Mouse (Mus musculus) liver, embryonic 12.5 days (tissue): ENCODE measurements at regions not wholly inside any gene's neighbourhood (a gene's known extent, or its start where the extent isn't known, plus 50 kb on each side); places are given as distances from the start of the nearest gene placed in this dataset.

Experiments
- ATAC-seq: fragments of 200-750 bp; cut with Nextera tagmentation; 2 replicates; pipeline ENCODE4 v1.8.0; 2017; ENCODE audit warnings: moderate number of reproducible peaks, mild to moderate bottlenecking, moderate library complexity
- H3K27ac ChIP-seq: fragments of 300-500 bp; sonication (generic); 2 replicates; pipeline ENCODE4 v1.5.1; 2016; ENCODE audit warnings: mild to moderate bottlenecking
- H3K27me3 ChIP-seq: fragments of 300-500 bp; sonication (generic); replicated peaks from 2 replicates; pipeline ENCODE4 v1.6.1; 2016; ENCODE audit warnings: mild to moderate bottlenecking, moderate library complexity
- H3K36me3 ChIP-seq: fragments of 300-500 bp; sonication (generic); 2 replicates; pipeline ENCODE4 v1.6.1; 2016; ENCODE audit warnings: mild to moderate bottlenecking, moderate library complexity
- H3K4me1 ChIP-seq: fragments of 300-500 bp; sonication (generic); 2 replicates; pipeline ENCODE4 v1.6.1; 2016
- H3K4me2 ChIP-seq: fragments of 300-500 bp; sonication (generic); 2 replicates; pipeline ENCODE4 v1.6.1; 2016; ENCODE audit warnings: mild to moderate bottlenecking, moderate library complexity
- H3K4me3 ChIP-seq: fragments of 300-500 bp; sonication (generic); 2 replicates; pipeline ENCODE4 v1.5.1; 2016; ENCODE audit warnings: mild to moderate bottlenecking, moderate library complexity
- H3K9ac ChIP-seq: fragments of 300-500 bp; sonication (generic); 2 replicates; pipeline ENCODE4 v1.6.1; 2016; ENCODE audit warnings: mild to moderate bottlenecking, moderate library complexity
- H3K9me3 ChIP-seq: fragments of 300-500 bp; sonication (generic); replicated peaks from 2 replicates; pipeline ENCODE4 v1.6.1; 2016; ENCODE audit warnings: mild to moderate bottlenecking, moderate library complexity
- WGBS: fragments of 180-500 bp; shearing (Covaris S2); methylation state at CpG from one replicate; pipeline ENCODE4 v1.1.7; 2016; ENCODE audit not compliant: insufficient replicate concordance; 5-methylcytosine and 5-hydroxymethylcytosine counted together

- H3K4me2 ChIP-seq, result no peak overlapping the region
- no peak for ATAC-seq
- H3K9me3 ChIP-seq, result no peaks in the 10 kb centered on the region
- H3K4me3 ChIP-seq, result no peak overlapping the region
- H3K36me3 ChIP-seq, result no peaks in the 10 kb centered on the region
- no peak overlapping the region for H3K9ac ChIP-seq
- WGBS, result 56% methylated on average over 3 of the region's 3 CpGs
- H3K27me3 ChIP-seq, result no peaks in the 10 kb centered on the region
- H3K4me1 ChIP-seq, result no peaks in the 10 kb centered on the region
- H3K27ac ChIP-seq, result no peak overlapping the region
These were observed 201.3 kb upstream of the Sash1 start for GRCm38 (mm10) chr10:9087171-9087570.

- no peak for ATAC-seq
- Histone ChIP-seq H3K4me2 (no peak overlapping the region), H3K4me3 (no peak overlapping the region), H3K36me3 (no peaks in the 10 kb centered on the region), H3K27me3 (no peaks in the 10 kb centered on the region), H3K9ac (no peak overlapping the region), H3K9me3 (no peaks in the 10 kb centered on the region), H3K27ac (no peak overlapping the region), H3K4me1 (no peaks in the 10 kb centered on the region)
- 50% methylated on average over 2 of the region's 2 CpGs for WGBS
These were observed 200.8 kb upstream of the Sash1 start for GRCm38 (mm10) chr10:9086666-9087065.

DNA sequence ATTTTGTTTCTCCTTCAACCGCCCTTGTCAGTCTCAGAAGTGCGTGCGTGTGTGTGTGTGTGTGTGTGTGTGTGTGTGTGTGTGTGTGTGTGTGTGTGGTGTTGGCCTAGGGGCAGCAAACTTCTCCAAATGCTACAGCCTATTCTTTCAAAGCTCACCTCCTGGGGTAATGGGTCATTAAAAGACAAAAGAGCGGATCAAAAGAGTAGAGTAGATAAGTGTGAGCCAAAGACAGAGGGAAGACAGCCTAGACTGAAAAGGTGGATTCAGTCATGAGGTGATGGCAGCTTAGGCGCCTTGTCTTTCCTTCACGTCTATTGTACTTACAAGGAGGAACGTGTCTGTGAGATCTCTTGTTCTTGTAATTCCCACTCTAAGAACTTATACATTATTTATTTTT lies 199.6 kb upstream of the Sash1 start:
- Histone ChIP-seq H3K27ac (no peak overlapping the region), H3K4me3 (no peak overlapping the region), H3K4me2 (no peak overlapping the region), H3K4me1 (no peaks in the 10 kb centered on the region), H3K9me3 (no peaks in the 10 kb centered on the region), H3K27me3 (no peaks in the 10 kb centered on the region), H3K36me3 (no peaks in the 10 kb centered on the region), H3K9ac (no peak overlapping the region)
- 70% methylated on average over 7 of the region's 7 CpGs for WGBS
- ATAC-seq, result no peak

DNA sequence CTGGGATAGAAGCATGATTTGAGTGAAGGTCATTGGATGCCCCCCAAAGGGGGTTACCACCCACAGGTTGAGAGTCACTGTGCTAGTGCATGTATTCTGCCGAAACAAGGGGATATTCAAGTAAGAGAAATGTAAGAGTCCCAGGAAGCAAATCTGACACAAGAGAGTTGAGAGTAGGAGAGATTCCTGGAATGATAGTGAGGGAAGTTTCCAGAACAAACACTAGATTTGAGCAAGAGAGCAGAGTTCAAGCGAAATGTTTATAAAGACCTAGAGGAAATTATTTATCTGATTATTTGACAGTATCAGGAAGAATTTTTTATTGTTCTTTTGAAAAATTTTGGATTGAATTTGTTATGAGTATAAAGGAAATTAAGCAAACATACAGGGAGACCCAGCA lies 189.0 kb upstream of the Sash1 start:
- Histone ChIP-seq H3K4me3 (no peak overlapping the region), H3K4me1 (no peaks in the 10 kb centered on the region), H3K27me3 (no peaks in the 10 kb centered on the region), H3K9me3 (no peaks in the 10 kb centered on the region), H3K9ac (no peak overlapping the region), H3K4me2 (no peak overlapping the region), H3K27ac (no peak overlapping the region), H3K36me3 (no peaks in the 10 kb centered on the region)
- no peak for ATAC-seq
- WGBS, result 74% methylated on average over 2 of the region's 2 CpGs

- no peaks in the 10 kb centered on the region for H3K4me1 ChIP-seq
- H3K27me3 ChIP-seq, result no peaks in the 10 kb centered on the region
- no peaks in the 10 kb centered on the region for H3K9me3 ChIP-seq
- H3K9ac ChIP-seq, result no peak overlapping the region
- ATAC-seq, result no peak
- no peak overlapping the region for H3K4me3 ChIP-seq
- H3K36me3 ChIP-seq, result no peaks in the 10 kb centered on the region
- no peak overlapping the region for H3K4me2 ChIP-seq
- WGBS, result 12% methylated on average over 5 of the region's 5 CpGs
- no peak overlapping the region for H3K27ac ChIP-seq
These were observed 185.8 kb upstream of the Sash1 start for GRCm38 (mm10) chr10:9071630-9072029.

DNA sequence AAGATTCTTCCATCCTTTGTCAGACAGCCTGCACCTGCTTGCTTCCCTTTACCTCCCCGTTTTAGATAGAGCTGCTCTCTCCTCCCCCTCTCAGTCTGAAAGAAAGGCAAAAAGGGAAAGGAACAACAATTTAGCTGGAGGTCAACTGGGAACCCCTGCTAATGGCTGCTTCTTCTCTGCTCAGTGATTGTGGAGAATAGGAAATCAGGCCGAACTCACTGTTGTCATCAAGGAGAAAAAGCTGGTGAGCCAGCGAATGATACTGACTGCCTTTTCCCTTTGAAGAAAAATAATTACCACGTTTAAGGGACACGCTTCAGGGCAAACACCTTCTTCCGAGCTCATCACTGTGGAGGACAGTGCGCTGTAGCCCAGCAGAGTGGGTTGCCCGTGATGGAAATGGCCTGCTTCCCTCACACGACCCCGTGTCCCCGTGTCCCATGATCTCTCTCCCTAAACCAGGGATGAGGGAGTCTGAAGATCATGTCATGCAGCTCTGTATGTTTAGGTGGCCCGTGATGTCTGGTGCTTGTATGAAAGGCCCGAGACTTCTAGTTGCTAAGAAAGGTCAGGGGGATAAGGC lies 183.8 kb upstream of the Sash1 start:
- Histone ChIP-seq H3K4me3 (no peak overlapping the region), H3K27ac (no peak overlapping the region), H3K4me2 (no peak overlapping the region), H3K4me1 (no peaks in the 10 kb centered on the region), H3K9me3 (no peaks in the 10 kb centered on the region), H3K36me3 (no peaks in the 10 kb centered on the region), H3K27me3 (no peaks in the 10 kb centered on the region), H3K9ac (no peak overlapping the region)
- 67% methylated on average over 13 of the region's 13 CpGs for WGBS
- no peak for ATAC-seq

DNA sequence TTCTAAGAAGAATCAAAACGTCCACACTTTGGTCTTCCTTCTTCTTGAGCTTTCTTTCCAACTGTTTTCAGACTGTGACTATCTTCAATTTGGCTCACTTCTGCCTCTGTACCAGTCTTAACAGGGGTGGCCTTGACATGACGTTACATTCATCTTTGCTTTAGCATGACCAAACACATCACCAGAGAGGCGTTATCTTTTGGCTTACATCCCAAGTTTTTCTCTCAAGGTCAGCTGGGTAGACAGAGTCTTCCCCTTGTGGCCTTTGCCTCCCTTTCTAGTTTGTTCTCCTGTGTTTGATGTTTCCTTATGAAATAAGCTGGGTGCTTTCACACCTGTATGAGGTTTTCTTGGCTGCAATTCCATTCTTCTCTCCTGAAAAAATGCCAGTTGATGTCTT lies 180.7 kb upstream of the Sash1 start:
- Histone ChIP-seq H3K4me3 (no peak overlapping the region), H3K4me1 (no peaks in the 10 kb centered on the region), H3K36me3 (no peaks in the 10 kb centered on the region), H3K9me3 (no peaks in the 10 kb centered on the region), H3K27ac (no peak overlapping the region), H3K4me2 (no peak overlapping the region), H3K9ac (no peak overlapping the region), H3K27me3 (no peaks in the 10 kb centered on the region)
- ATAC-seq, result no peak
- 46% methylated on average over 3 of the region's 3 CpGs for WGBS

GRCm38 (mm10) chr10:9061979-9062378 lies 176.1 kb upstream of the Sash1 start:
- ATAC-seq, result no peak
- Histone ChIP-seq H3K27me3 (no peaks in the 10 kb centered on the region), H3K27ac (no peak overlapping the region), H3K9me3 (no peaks in the 10 kb centered on the region), H3K4me1 (no peaks in the 10 kb centered on the region), H3K4me2 (no peak overlapping the region), H3K36me3 (no peaks in the 10 kb centered on the region), H3K4me3 (no peak overlapping the region), H3K9ac (no peak overlapping the region)
- 62% methylated on average over 3 of the region's 3 CpGs for WGBS

DNA sequence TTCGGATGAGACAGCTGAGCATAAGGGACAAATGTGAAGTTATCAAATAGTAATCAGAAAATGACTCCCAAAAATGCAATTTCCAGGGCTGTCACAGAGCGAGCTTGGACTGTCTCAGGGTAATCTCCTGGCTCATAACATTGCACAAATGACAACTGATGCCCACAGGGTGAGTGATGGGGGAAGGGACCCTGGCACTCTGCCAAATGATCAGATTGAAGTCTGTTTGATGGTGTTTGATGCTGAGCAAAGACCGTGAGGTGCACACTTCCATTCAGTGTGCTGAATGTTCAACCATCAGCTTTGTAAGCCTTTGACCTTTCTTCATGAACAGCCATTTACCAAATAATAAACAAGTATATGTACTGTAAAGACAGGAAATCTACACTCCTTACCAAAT lies 169.4 kb upstream of the Sash1 start:
- Histone ChIP-seq H3K4me1 (no peaks in the 10 kb centered on the region), H3K4me3 (no peak overlapping the region), H3K9me3 (no peaks in the 10 kb centered on the region), H3K27me3 (no peaks in the 10 kb centered on the region), H3K4me2 (no peak overlapping the region), H3K36me3 (no peaks in the 10 kb centered on the region), H3K9ac (no peak overlapping the region), H3K27ac (no peak overlapping the region)
- no peak for ATAC-seq
- WGBS, result 53% methylated on average over 3 of the region's 3 CpGs

DNA sequence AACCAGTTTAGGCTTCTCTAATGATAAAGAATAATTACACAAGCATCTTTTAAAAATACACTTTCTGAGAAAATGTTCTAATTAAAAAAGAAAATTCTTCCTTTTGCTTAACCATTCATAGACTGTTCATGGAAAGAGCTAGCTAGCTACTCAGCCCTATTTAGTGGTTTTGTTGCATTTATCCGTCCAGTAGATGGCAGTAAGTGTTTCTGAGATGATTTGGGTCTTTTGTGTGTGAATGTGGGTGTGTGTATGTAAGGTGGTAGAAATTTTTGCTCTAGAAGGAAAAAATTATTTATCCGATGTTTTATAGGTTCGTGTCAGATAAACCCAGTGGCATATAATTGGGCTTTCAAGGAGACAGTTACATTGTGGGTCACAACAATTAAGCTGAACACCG lies 167.5 kb upstream of the Sash1 start:
- Histone ChIP-seq H3K9ac (no peak overlapping the region), H3K4me1 (no peaks in the 10 kb centered on the region), H3K4me2 (no peak overlapping the region), H3K27ac (no peak overlapping the region), H3K4me3 (no peak overlapping the region), H3K9me3 (no peaks in the 10 kb centered on the region), H3K36me3 (no peaks in the 10 kb centered on the region), H3K27me3 (no peaks in the 10 kb centered on the region)
- ATAC-seq, result no peak
- 43% methylated on average over 4 of the region's 4 CpGs for WGBS

DNA sequence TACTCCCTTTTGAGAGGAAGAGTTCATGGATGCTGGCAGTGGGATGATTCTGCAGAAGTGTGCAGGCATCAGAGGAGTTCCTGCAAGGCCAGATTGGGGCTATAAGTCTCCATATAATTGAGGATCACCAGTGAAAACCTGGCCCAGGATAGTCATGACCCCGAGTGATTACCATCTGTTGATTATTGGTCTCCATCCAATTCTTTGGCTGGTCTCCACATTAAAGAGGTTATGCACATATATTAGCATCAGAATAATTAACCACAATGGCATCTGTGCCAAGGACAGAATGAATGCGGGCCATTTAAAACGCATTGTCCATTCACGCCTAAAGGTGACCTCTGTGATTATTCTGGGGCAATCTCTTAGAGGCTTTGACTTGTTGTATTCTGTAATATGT lies 161.5 kb upstream of the Sash1 start:
- no peak for ATAC-seq

DNA sequence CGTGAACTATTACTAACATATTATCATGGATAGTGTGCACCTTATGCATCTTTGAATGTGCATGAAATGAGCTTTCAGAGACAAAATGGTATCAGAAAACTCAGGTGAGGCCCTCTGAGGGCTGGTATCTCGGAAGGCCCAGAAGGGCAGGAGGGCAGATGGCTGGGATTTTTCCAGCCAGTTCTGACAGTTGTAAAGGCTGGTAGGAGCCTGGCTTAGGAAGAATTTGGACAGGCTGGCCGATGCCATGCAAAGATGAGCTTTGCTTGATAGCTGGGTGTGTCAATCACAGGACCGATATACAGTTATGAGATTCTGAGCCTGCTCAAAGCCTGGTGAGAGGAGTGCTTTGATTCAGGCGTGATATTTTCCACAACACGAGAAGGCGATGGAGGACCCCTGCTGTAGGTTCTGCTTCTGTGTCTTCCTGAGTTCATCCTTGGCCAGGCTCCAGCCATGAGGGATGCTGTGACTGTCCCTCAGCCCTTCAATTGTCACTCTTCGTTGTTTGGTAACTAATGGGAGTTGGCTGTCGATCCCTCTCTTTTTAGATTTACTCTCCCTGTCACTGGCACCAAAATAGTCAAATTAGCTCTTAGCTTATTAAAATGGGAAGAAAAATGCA lies 159.0 kb upstream of the Sash1 start:
- ATAC-seq, result no peak
- Histone ChIP-seq H3K36me3 (no peaks in the 10 kb centered on the region), H3K4me2 (no peak overlapping the region), H3K4me3 (no peak overlapping the region), H3K9ac (no peak overlapping the region), H3K27me3 (no peaks in the 10 kb centered on the region), H3K9me3 (no peaks in the 10 kb centered on the region), H3K4me1 (no peaks in the 10 kb centered on the region), H3K27ac (no peak overlapping the region)
- 71% methylated on average over 9 of the region's 9 CpGs for WGBS

More for the DNA sequence above, 161.5 kb upstream of the Sash1 start:
- Histone ChIP-seq H3K36me3 (no peaks in the 10 kb centered on the region), H3K27me3 (no peaks in the 10 kb centered on the region), H3K9me3 (no peaks in the 10 kb centered on the region), H3K4me1 (no peaks in the 10 kb centered on the region), H3K4me2 (no peak overlapping the region), H3K27ac (no peak overlapping the region), H3K4me3 (no peak overlapping the region), H3K9ac (no peak overlapping the region)
- 70% methylated on average over 4 of the region's 4 CpGs for WGBS

DNA sequence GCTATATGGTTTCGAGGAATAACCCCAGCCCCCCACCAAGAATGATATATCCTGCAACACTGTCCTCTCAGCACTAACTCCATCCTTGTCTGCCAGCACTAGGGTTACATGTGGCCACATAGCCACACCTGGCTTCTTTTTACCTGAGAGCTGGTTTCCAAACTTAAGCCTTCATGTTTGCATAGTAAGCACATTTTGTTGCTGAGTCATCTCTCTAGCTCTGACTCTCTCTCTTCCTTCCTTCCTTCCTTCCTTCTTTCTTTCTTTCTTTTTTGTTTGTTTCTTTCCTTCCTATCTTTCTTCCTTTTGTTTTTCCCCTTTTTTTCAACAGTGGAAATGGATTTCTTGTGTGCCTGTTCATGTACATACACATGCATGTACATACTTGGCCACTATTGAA lies 157.6 kb upstream of the Sash1 start:
- Histone ChIP-seq H3K27me3 (no peaks in the 10 kb centered on the region), H3K36me3 (no peaks in the 10 kb centered on the region), H3K4me1 (no peaks in the 10 kb centered on the region), H3K4me3 (no peak overlapping the region), H3K9ac (no peak overlapping the region), H3K27ac (no peak overlapping the region), H3K4me2 (no peak overlapping the region), H3K9me3 (no peaks in the 10 kb centered on the region)
- 69% methylated on average over 1 of the region's 1 CpGs for WGBS
- ATAC-seq, result no peak
